Mouse (Mus musculus): ENCODE measurements around the gene Mrpl14. TPM values are rescaled to one million over a fixed set of nuclear protein-coding genes. Genes with fewer than 3 reads are reported as not detected.

Mrpl14 gene
- total RNA-seq (2021), result 10 to 100 TPM; 36.4 to 43.5 TPM
- long read RNA-seq, experiment 1, transcript Mrpl14-201 (3 exons, 645 nt), result major isoform, 16 of 16 reads
- long read RNA-seq, experiment 1, partial matches to known transcripts, result 0 of 16 reads
- long read RNA-seq, experiment 1, other reads (novel, unspliced or antisense), result 0 of 16 reads
- long read RNA-seq, experiment 2, transcript Mrpl14-201 (3 exons, 645 nt), result major isoform, 30 of 39 reads
- long read RNA-seq, experiment 2, partial matches to known transcripts, result 6 of 39 reads
- long read RNA-seq, experiment 2, other reads (novel, unspliced or antisense), result 1 of 39 reads

GRCm38 (mm10) chr17:45686093-45686619 lies at the start of gene Mrpl14:
Gene Mrpl14 (plus strand): TSS chr17:45686322.
- DNase-seq (ENCODE audit: low spot score in 2 of 2), result peak; percentile 90 to 94

GRCm38 (mm10) chr17:45638596-45639295 lies 47.4 kb upstream of the Mrpl14 start:
- DNase-seq (ENCODE audit: low spot score in 2 of 2), result no peak

GRCm38 (mm10) chr17:45641981-45642380 lies 44.1 kb upstream of the Mrpl14 start:
- DNase-seq (ENCODE audit: low spot score in 2 of 2), result no peak

- DNase-seq (ENCODE audit: low spot score in 2 of 2), result peak; percentile 64 to 78
These were observed 43.4 kb upstream of the Mrpl14 start for GRCm38 (mm10) chr17:45642701-45643100.

GRCm38 (mm10) chr17:45644185-45644584 lies 41.9 kb upstream of the Mrpl14 start:
- DNase-seq (ENCODE audit: low spot score in 2 of 2), result no peak

GRCm38 (mm10) chr17:45653233-45653632 lies 32.9 kb upstream of the Mrpl14 start:
- no peak for DNase-seq (ENCODE audit: low spot score in 2 of 2)

- DNase-seq (ENCODE audit: low spot score in 2 of 2), result no peak
These were observed 30.3 kb upstream of the Mrpl14 start for GRCm38 (mm10) chr17:45655820-45656219.

GRCm38 (mm10) chr17:45659225-45659624 lies 26.9 kb upstream of the Mrpl14 start, which contains the start of gene Capn11:
Gene Capn11 (minus strand): TSS chr17:45659325.
- no peak for DNase-seq (ENCODE audit: low spot score in 2 of 2)

GRCm38 (mm10) chr17:45663106-45663919 lies 22.8 kb upstream of the Mrpl14 start:
- DNase-seq (ENCODE audit: low spot score in 2 of 2), result peak; percentile 85

GRCm38 (mm10) chr17:45664608-45665007 lies 21.5 kb upstream of the Mrpl14 start:
- no peak for DNase-seq (ENCODE audit: low spot score in 2 of 2)

- no peak for DNase-seq (ENCODE audit: low spot score in 2 of 2)
These were observed 20.0 kb upstream of the Mrpl14 start for GRCm38 (mm10) chr17:45666091-45666490.

GRCm38 (mm10) chr17:45667481-45667880 lies 18.6 kb upstream of the Mrpl14 start:
- DNase-seq (ENCODE audit: low spot score in 2 of 2), result no peak

- DNase-seq (ENCODE audit: low spot score in 2 of 2), result no peak
These were observed 18.1 kb upstream of the Mrpl14 start for GRCm38 (mm10) chr17:45667986-45668385.

- DNase-seq (ENCODE audit: low spot score in 2 of 2), result no peak
These were observed 14.3 kb upstream of the Mrpl14 start for GRCm38 (mm10) chr17:45671821-45672220.

- DNase-seq (ENCODE audit: low spot score in 2 of 2), result no peak
These were observed 13.5 kb upstream of the Mrpl14 start for GRCm38 (mm10) chr17:45672598-45672997.

GRCm38 (mm10) chr17:45678106-45678505 lies 8.0 kb upstream of the Mrpl14 start:
- DNase-seq (ENCODE audit: low spot score in 2 of 2), result peak; percentile 40 to 45

GRCm38 (mm10) chr17:45680391-45680980 lies 5.6 kb upstream of the Mrpl14 start:
- peak; percentile 63 to 79 for DNase-seq (ENCODE audit: low spot score in 2 of 2)

GRCm38 (mm10) chr17:45681588-45681987 lies 4.5 kb upstream of the Mrpl14 start:
- no peak for DNase-seq (ENCODE audit: low spot score in 2 of 2)

- no peak for DNase-seq (ENCODE audit: low spot score in 2 of 2)
These were observed 3.3 kb upstream of the Mrpl14 start for GRCm38 (mm10) chr17:45682843-45683242.

- peak in 1 of 2 experiments; percentile 19 for DNase-seq (ENCODE audit: low spot score in 2 of 2)
These were observed 1.4 kb upstream of the Mrpl14 start for GRCm38 (mm10) chr17:45684667-45685131.

All from layer of hippocampus, postnatal 14 days (tissue).